Mouse (Mus musculus) left cerebral cortex, postnatal 4 days (tissue): ENCODE data around the gene Arpp21. TPM values are rescaled to one million over a fixed set of nuclear protein-coding genes. Genes with fewer than 3 reads are reported as not detected.
A peak's percentile ranks its signal among the peaks of the same experiment; 100 is the strongest.
"Not testable (repeated sequence)": the region's sequence is repeated elsewhere in the genome, so short reads cannot be mapped to it uniquely, and the experiment has no call there.

ENCODE experiments used
- DNase-seq: peaks from one replicate; pipeline ENCODE4 v3.0.0-alpha.2; 2022
- intact Hi-C: fragments of 180-260 bp; cut with DNase I; formaldehyde crosslinking; loops from one replicate; pipeline ENCODE4 v1.15.1; 2025
- microRNA-seq: library from miRNA; unstranded; fragments of <30 nt; microRNA quantifications from one replicate; pipeline ENCODE4 v1.2.0, GENCODE M21; 2022
- total RNA-seq, 2 experiments: library from RNA; stranded (reverse); gene quantifications; 2 replicates each; pipeline ENCODE4 v1.2.3; 2021

The Arpp21 gene
- total RNA-seq, 2 experiments from 2014 or later = 459 to 577 TPM

- intact Hi-C loops = no loop called here
- DNase-seq = no peak
Measured at GRCm38 (mm10) chr9:112040566-112040965, 195.2 kb downstream of the Arpp21 start.

GRCm38 (mm10) chr9:112037732-112038131, 198.0 kb downstream of the Arpp21 start:
- DNase-seq = peak; percentile 48
- intact Hi-C loops = no loop called here

- DNase-seq, intact Hi-C loops: not testable (repeated sequence)
Measured at GRCm38 (mm10) chr9:112033840-112034239, 201.9 kb downstream of the Arpp21 start.

GRCm38 (mm10) chr9:112032169-112032568, 203.6 kb downstream of the Arpp21 start:
- no peak for DNase-seq
- intact Hi-C loops = no loop called here

- intact Hi-C loops = no loop called here
- DNase-seq = no peak
Measured at GRCm38 (mm10) chr9:112023562-112024015, 212.1 kb downstream of the Arpp21 start.

GRCm38 (mm10) chr9:112023111-112023510, 212.6 kb downstream of the Arpp21 start:
- no peak for DNase-seq
- intact Hi-C loops = no loop called here

Small RNA genes lying within 50 kb of the gene (microRNA-seq; reads per million reads assigned to microRNA genes)
- gene Mir128-2 = 6,002 reads per million, percentile 92 among the genes with 10 or more reads in this experiment
